Mouse (Mus musculus) midbrain, embryonic 11.5 days (tissue): Measurements from ENCODE around the gene Atp2a1. TPM values are rescaled to one million over a fixed set of nuclear protein-coding genes. Genes with fewer than 3 reads are reported as not detected.
A peak's percentile ranks its signal among the peaks of the same experiment; 100 is the strongest.

Experiments
- ATAC-seq: fragments of 200-750 bp; cut with Nextera tagmentation; 2 replicates; pipeline ENCODE4 v1.8.0; 2017; ENCODE audit warnings: moderate TSS enrichment, moderate library complexity; ENCODE audit not compliant: low FRiP score
- DNase-seq: peaks from one replicate; pipeline ENCODE4 v3.0.0; 2015; ENCODE audit warnings: low spot score; ENCODE audit errors: missing footprints
- H3K27ac ChIP-seq: fragments of 300-500 bp; sonication (generic); 2 replicates; pipeline ENCODE4 v1.5.1; 2014; ENCODE audit warnings: low read depth, low read length
- H3K27me3 ChIP-seq: fragments of 300-500 bp; sonication (generic); 2 replicates; pipeline ENCODE4 v1.6.1; 2014; ENCODE audit warnings: mild to moderate bottlenecking, low read length, moderate library complexity, mixed read lengths; ENCODE audit not compliant: control insufficient read depth, insufficient read depth
- H3K36me3 ChIP-seq: fragments of 300-500 bp; sonication (generic); 2 replicates; pipeline ENCODE4 v1.6.1; 2014; ENCODE audit warnings: mild to moderate bottlenecking, low read length, moderate library complexity, mixed read lengths; ENCODE audit not compliant: control insufficient read depth, insufficient read depth
- H3K4me1 ChIP-seq: fragments of 300-500 bp; sonication (generic); 2 replicates; pipeline ENCODE4 v1.6.1; 2014; ENCODE audit warnings: low read length; ENCODE audit not compliant: control insufficient read depth, insufficient read depth
- H3K4me2 ChIP-seq: fragments of 300-500 bp; sonication (generic); 2 replicates; pipeline ENCODE4 v1.6.1; 2014; ENCODE audit warnings: mild to moderate bottlenecking, moderate library complexity
- H3K4me3 ChIP-seq: fragments of 300-500 bp; sonication (generic); 2 replicates; pipeline ENCODE4 v1.5.1; 2014; ENCODE audit warnings: low read depth, low read length
- H3K9ac ChIP-seq: fragments of 300-500 bp; sonication (generic); 2 replicates; pipeline ENCODE4 v1.6.1; 2014; ENCODE audit warnings: low read length
- H3K9me3 ChIP-seq: fragments of 300-500 bp; sonication (generic); 2 replicates; pipeline ENCODE4 v1.6.1; 2016; ENCODE audit warnings: low read length; ENCODE audit not compliant: control insufficient read depth
- WGBS: fragments of 180-500 bp; shearing (Covaris S2); extraction: QIAGEN DNeasy Blood & Tissue Kit; methylation state at CpG from one replicate; pipeline ENCODE4 v1.1.7; 2014; 5-methylcytosine and 5-hydroxymethylcytosine counted together
- polyA plus RNA-seq: library from polyadenylated mRNA; unstranded; fragments of >200 nt; fragmentation: Nextera tagmentation; extraction: Ambion mirVana; gene quantifications from 2 replicates; pipeline ENCODE4 v1.2.1, GENCODE M21; 2014

Gene Atp2a1
- polyA plus RNA-seq, 1 experiment from 2014 or later: 0.38 TPM

DNA sequence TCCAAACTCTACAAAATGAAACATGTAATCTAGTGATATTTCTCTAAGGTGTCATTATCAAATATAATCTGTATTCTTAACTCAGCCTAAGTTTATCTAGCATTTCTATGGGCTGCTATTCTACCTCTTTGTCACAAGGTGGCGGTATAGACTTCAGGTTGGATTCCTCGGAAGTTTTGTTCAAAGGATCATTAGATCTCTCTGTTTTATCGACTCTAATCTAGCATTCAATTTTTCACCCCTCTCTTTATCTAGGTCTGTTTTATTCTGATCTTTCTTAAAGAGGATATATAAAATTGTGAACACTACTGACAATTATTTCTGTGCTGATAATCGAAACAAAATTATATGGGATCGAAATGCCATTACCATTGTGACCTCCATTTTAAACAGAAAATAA lies 18.8 kb upstream of the Atp2a1 start:
- no peak overlapping the region for H3K4me2 ChIP-seq
- H3K9ac ChIP-seq: no peak overlapping the region
- WGBS: 24% methylated on average over 5 of the region's 5 CpGs
- DNase-seq (peak; percentile 84), ATAC-seq (no peak)
- no peaks in the 10 kb centered on the region for H3K36me3 ChIP-seq
- H3K4me1 ChIP-seq: no peaks in the 10 kb centered on the region
- no peak overlapping the region for H3K27ac ChIP-seq
- H3K27me3 ChIP-seq: no peaks in the 10 kb centered on the region
- no peak overlapping the region for H3K4me3 ChIP-seq
- H3K9me3 ChIP-seq: no peaks in the 10 kb centered on the region

DNA sequence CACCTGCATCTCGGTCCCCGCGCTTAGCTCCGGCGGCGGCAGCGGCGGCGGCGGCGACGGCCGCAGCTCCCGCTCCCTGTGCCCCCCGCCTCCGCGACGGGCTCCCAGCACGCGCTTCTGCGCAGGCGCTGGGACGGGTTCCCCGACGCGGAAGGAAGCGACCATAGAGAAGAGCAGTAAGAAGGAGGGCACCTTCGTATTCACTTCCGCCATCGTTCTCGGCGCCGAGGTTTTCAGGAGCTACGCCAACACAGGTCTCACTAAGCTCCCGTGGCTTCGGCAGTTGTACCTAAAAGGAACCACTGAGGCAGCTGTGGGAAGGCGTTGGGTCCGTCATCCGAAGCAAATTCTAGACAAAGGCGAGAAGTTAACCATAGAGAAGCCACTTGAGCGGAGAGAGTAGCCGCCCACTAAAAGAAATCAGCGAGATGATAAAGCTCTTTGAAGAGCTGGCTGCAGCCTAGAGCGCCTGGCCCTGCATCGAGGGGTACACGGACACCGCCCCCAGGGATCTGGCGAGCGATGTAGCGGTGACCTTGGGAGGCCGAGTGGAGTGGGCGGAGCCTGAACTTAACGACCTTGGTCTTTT lies 12.2 kb upstream of the Atp2a1 start, which contains the start of gene Sh2b1:
Sh2b1 (minus strand) TSS at position 432 of the 589 bp plus-strand sequence.
- WGBS: under 1% methylated on average over 53 of the region's 53 CpGs
- H3K27me3 ChIP-seq: no peaks in the 10 kb centered on the region
- H3K9ac ChIP-seq: peak within 1 kb of the TSS; percentile 96
- peak within 1 kb of the TSS; percentile 90 for H3K27ac ChIP-seq
- no peaks in the 10 kb centered on the region for H3K9me3 ChIP-seq
- DNase-seq (peak; percentile 99), ATAC-seq (peak; percentile 93)
- H3K4me1 ChIP-seq: peaks cover 13% of the 10 kb centered on the region
- peak within 1 kb of the TSS; percentile 92 for H3K4me3 ChIP-seq
- H3K4me2 ChIP-seq: peak within 1 kb of the TSS; percentile 90
- H3K36me3 ChIP-seq: peaks cover 5% of the 10 kb centered on the region; the same call in 1 of the 2 replicates

DNA sequence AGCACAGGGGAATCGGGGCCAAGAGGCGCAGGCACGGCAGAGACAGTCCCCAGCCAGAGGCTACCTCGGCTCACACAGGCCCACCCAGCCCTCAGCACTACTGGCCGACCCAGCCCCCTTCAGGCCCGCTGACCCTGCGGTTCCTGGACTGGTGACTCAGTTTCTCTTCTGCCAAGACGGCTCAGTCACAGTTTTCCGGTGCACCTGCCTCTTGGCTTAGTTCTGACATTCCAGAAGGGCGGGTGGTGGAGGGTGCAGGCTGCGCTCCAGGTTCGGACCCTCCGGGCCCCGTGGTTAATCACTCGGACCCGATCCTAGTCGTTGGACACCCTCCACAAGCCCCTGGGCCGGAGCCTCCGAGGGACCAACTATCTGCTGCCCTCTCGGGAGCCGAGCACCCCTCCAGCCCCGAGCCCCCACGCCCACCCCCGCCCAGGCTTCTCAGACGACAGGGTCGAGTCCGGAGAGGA lies 11.6 kb upstream of the Atp2a1 start:
- WGBS: 2% methylated on average over 26 of the region's 27 CpGs
- Histone ChIP-seq H3K27ac (peak overlapping the region; percentile 90; the same call in 1 of the 2 replicates), H3K4me2 (peak overlapping the region; percentile 90), H3K4me1 (peaks cover 13% of the 10 kb centered on the region), H3K9me3 (no peaks in the 10 kb centered on the region), H3K4me3 (peak overlapping the region; percentile 92), H3K27me3 (no peaks in the 10 kb centered on the region), H3K9ac (peak overlapping the region; percentile 96), H3K36me3 (peaks cover 7% of the 10 kb centered on the region; the same call in 1 of the 2 replicates)
- ATAC-seq (peak; percentile 71), DNase-seq (no peak)

DNA sequence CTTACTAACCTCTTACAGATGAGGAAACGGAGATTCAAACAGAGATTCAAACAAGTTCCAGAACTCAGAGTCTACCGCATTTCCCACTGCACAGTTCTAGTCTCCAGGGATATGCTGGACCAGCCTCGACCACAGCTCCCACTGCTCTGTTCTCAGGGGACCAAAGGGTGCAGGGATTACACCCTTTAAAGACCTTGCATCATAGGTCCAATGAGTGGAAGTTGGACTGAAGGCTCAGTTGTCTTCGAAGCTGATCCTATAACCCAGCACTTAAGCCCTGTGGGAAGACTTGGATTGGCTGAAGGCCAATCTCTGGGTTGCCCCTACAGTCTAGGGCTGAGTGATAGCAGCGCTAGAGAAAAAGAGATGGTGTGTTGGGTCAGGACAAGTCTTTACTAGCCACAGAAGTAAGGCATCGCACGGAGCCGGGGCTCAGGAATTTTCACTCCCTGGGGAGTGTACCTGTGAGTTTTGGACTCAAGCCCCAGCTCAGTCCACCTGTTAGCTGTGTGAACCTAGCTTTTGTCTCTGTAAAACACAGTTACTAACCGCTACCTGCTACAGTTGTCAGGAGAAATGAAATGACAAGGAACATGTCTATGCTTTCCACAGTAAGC lies 10.7 kb upstream of the Atp2a1 start:
- WGBS: 91% methylated on average over 9 of the region's 9 CpGs
- H3K36me3 ChIP-seq: peaks cover 13% of the 10 kb centered on the region; the same call in 1 of the 2 replicates
- no peaks in the 10 kb centered on the region for H3K9me3 ChIP-seq
- H3K27me3 ChIP-seq: no peaks in the 10 kb centered on the region
- peak overlapping the region; percentile 96 for H3K9ac ChIP-seq
- H3K27ac ChIP-seq: no peak overlapping the region
- H3K4me3 ChIP-seq: peak overlapping the region; percentile 92
- ATAC-seq: no peak
- H3K4me2 ChIP-seq: peak overlapping the region; percentile 90
- peaks cover 13% of the 10 kb centered on the region for H3K4me1 ChIP-seq
- no peak for DNase-seq

DNA sequence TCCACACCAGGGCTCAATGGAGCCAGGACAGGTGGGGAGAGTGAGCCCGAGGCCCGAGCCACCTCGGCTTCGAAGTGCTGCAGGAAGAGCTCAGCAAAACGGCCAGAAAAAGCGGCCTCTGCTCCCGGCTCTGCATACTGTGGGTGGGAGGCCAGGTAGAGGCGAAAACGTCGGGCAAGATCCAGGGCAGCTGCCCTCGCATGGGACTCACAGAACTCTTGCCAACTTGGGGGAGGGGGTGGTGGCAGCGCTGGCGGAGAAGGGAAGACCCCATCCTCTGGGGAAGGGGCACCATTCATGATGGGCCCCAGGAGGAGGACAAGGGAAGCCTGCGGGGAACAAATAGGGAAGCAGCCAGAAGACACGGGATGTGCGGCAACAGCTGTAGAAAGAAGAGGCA lies 9.8 kb upstream of the Atp2a1 start:
- no peaks in the 10 kb centered on the region for H3K27me3 ChIP-seq
- 92% methylated on average over 16 of the region's 16 CpGs for WGBS
- DNase-seq: no peak
- no peak overlapping the region for H3K9ac ChIP-seq
- H3K4me1 ChIP-seq: peaks cover 13% of the 10 kb centered on the region
- ATAC-seq: no peak
- no peak overlapping the region for H3K27ac ChIP-seq
- no peak overlapping the region for H3K4me2 ChIP-seq
- peaks cover 13% of the 10 kb centered on the region; the same call in 1 of the 2 replicates for H3K36me3 ChIP-seq
- no peak overlapping the region for H3K4me3 ChIP-seq
- no peaks in the 10 kb centered on the region for H3K9me3 ChIP-seq

DNA sequence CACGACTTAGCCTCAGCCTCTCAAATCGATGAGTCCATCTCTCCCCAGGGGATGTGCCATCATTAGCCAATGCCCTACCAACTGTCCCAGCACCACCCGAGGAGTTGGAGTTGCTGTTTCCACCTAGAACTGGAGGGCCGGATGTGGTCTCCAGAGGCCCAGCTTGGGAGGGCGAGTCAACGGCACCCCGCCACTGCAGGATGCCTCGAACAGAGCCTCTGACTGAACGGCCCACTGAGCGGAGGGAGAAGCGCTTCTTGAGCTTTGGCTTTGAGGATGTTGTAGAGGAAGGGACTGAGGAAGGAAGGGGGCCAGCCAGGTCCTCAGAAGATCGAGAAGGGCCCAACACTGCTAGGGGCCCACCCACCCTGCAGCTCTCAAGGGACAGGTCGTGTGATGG lies 9.4 kb upstream of the Atp2a1 start:
- Histone ChIP-seq H3K4me1 (peaks cover 13% of the 10 kb centered on the region), H3K9ac (no peak overlapping the region), H3K4me3 (no peak overlapping the region), H3K4me2 (no peak overlapping the region), H3K27me3 (no peaks in the 10 kb centered on the region), H3K36me3 (peaks cover 13% of the 10 kb centered on the region; the same call in 1 of the 2 replicates), H3K27ac (no peak overlapping the region), H3K9me3 (no peaks in the 10 kb centered on the region)
- no peak for ATAC-seq
- 91% methylated on average over 13 of the region's 13 CpGs for WGBS
- no peak for DNase-seq

DNA sequence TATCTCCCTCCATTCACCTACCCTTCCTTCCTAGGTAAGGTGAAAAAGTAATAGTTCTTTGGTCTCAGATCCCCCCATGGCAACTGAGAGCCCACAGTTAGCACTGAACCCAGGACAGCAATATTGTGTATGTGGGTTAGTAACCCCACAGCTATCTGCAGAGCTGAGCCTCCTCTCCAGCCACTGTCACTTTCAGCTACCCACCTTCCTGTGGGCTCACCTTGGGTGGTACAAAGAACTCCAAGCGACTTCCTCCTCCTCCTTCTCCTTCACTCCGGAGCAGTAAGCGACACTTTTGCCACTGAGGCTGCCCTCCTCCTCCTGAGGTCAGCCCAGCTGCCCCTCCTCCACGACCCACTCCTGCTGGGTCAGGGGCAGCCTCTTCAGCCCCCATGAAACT lies 8.9 kb upstream of the Atp2a1 start:
- Histone ChIP-seq H3K9me3 (no peaks in the 10 kb centered on the region), H3K4me2 (no peak overlapping the region), H3K4me3 (no peak overlapping the region), H3K9ac (no peak overlapping the region), H3K4me1 (peaks cover 13% of the 10 kb centered on the region), H3K36me3 (peaks cover 17% of the 10 kb centered on the region; the same call in 1 of the 2 replicates), H3K27me3 (no peaks in the 10 kb centered on the region), H3K27ac (no peak overlapping the region)
- ATAC-seq (no peak), DNase-seq (no peak)
- WGBS: 80% methylated on average over 4 of the region's 4 CpGs

DNA sequence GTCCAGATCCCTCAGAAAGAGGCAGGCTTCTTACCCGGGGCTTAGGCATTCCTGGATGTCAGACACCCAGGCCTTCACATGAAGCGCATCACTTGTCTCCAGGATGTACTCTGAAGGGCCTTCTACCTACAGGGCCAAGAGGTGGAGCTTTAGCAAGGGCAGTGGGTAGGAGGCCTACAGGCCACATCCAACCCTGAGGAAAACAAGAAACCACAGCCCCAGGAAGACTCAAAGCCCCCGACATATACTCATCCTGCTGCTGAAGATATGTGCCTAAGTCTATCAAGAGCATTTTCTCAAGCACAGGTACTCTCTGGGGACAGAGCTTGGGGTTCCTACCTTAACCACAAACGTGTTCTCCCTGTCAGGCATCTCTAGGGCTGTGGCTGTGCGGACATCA lies 8.5 kb upstream of the Atp2a1 start:
- H3K4me3 ChIP-seq: no peak overlapping the region
- peaks cover 13% of the 10 kb centered on the region for H3K4me1 ChIP-seq
- H3K4me2 ChIP-seq: no peak overlapping the region
- WGBS: 96% methylated on average over 5 of the region's 5 CpGs
- H3K27ac ChIP-seq: no peak overlapping the region
- no peaks in the 10 kb centered on the region for H3K27me3 ChIP-seq
- ATAC-seq (no peak), DNase-seq (no peak)
- H3K9me3 ChIP-seq: no peaks in the 10 kb centered on the region
- H3K9ac ChIP-seq: no peak overlapping the region
- peaks cover 19% of the 10 kb centered on the region; the same call in 1 of the 2 replicates for H3K36me3 ChIP-seq

DNA sequence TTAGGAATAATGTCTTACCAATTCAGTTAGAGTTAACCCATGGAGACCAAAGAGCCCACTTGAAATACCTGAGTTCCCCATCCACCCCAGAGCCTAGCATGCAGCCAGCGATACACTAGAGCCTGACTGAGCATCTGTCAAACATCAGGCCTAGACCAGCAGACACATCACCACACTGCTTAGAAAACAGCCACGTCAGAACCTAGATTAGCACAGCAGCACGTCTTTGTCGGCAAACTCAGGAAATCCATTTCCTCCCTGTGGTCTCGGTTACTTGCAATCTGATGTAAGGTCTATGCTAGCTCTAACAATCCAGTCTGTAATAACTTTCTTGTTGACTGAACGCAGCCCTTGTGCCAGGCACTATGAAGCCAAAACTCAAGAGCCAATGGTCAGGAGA lies 7.2 kb upstream of the Atp2a1 start:
- peaks cover 19% of the 10 kb centered on the region; the same call in 1 of the 2 replicates for H3K36me3 ChIP-seq
- H3K4me1 ChIP-seq: peaks cover 10% of the 10 kb centered on the region
- 90% methylated on average over 6 of the region's 6 CpGs for WGBS

More for the DNA sequence above, 7.2 kb upstream of the Atp2a1 start:
- DNase-seq: no peak
- Histone ChIP-seq H3K9ac (no peak overlapping the region), H3K27ac (no peak overlapping the region), H3K9me3 (no peaks in the 10 kb centered on the region), H3K27me3 (no peaks in the 10 kb centered on the region), H3K4me2 (no peak overlapping the region), H3K4me3 (no peak overlapping the region)
- no peak for ATAC-seq
